Mouse (Mus musculus): ENCODE measurements at regions not wholly inside any gene's neighbourhood (a gene's known extent, or its start where the extent isn't known, plus 50 kb on each side); places are given as distances from the start of the nearest gene placed in this dataset.

DNA sequence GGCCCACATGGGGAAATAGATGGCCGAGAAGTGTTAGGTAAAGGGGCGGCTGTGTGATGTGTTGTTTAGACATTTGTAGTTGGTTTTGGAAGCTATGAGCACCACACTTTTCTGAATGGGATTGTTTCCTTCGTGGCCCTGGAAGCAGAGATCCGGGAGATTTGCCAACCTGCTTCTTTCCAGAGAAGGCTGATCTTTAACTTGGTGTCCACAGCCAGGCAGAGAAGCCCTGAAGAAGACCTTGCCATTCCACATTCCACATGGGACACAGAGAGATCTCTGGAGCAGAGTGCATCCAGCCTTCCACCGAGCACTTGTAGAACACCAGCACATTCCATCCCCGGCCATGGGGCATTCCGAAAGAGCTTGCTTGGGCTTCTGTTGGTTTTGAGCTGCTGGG lies 70.2 kb downstream of the Bod1 start:
- TF ChIP-seq CTCF (IDR thresholded peaks at IDR 0.05; ENCODE audit: low read depth) (no peak), EP300 (IDR thresholded peaks at IDR 0.05; ENCODE audit: low read depth) (no peak)

Data from liver, postnatal 0 days (tissue).